In the genomic region with DNA sequence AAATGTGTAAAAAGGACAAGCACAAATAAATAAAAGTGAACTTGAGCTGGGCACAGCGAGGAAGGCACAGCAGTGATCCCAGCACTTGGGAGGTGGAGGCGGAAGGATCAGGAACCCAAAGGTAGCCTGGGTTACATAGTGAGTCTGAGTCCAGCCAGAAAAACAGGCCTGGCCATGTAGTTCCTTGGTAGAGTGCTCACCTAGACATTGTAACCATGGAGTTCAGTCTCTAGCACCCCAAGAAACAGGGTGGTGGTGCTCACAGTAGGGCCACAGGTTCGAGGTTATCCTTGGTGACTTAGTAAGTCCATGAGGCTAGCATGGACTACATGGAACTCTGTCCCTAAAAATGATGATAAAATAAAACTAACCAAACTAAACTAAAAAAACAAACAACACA, we compare ENCODE assay signal across 33 mouse cellular contexts. TPM values are rescaled to one million over a fixed set of nuclear protein-coding genes. Genes with fewer than 3 reads are reported as not detected.
A peak's percentile ranks its signal among the peaks of the same experiment; 100 is the strongest.
DNase-seq lines count a peak whose midpoint lies in the region; ATAC-seq and TF ChIP-seq lines count a peak whose summit lies in the region.
"Had no signal": no experiment of that assay in that cellular context is flagged by ENCODE, and none has a peak within 500 bp of the region (broad histone marks: within the 10 kb centered on the region; RNA-seq: fewer than 3 reads in every experiment).

No protein-coding gene starts in this region.

- H3K4me2 ChIP-seq in midbrain, embryonic 11.5 days = no peak overlapping the region
- H3K4me2 ChIP-seq in midbrain, embryonic 15.5 days = no peak overlapping the region
- no peak overlapping the region for H3K4me2 ChIP-seq in liver, embryonic 13.5 days
- H3K4me2 ChIP-seq: embryonic facial prominence, embryonic 12.5 days; heart, embryonic 12.5 days; hindbrain, embryonic 14.5 days; limb, embryonic 15.5 days; lung, embryonic 15.5 days; midbrain, embryonic 12.5 days had no signal

- H3K9ac ChIP-seq in midbrain, embryonic 11.5 days (ENCODE audit: low read length) = no peak overlapping the region
- H3K9ac ChIP-seq in midbrain, embryonic 15.5 days = no peak overlapping the region
- H3K9ac ChIP-seq in liver, embryonic 13.5 days = no peak overlapping the region
- H3K9ac ChIP-seq: embryonic facial prominence, embryonic 12.5 days; heart, embryonic 12.5 days; hindbrain, embryonic 14.5 days; limb, embryonic 15.5 days; lung, embryonic 15.5 days; midbrain, embryonic 12.5 days had no signal

- no peak for ATAC-seq in midbrain, embryonic 11.5 days (ENCODE audit: low FRiP score)
- ATAC-seq in midbrain, embryonic 15.5 days (replicated peaks) = no peak
- no peak for ATAC-seq in liver, embryonic 13.5 days (ENCODE audit: low read depth)
- no peak for ATAC-seq in granulocyte monocyte progenitor cell, adult 5-6 weeks (replicated peaks; ENCODE audit: poor library complexity, severe bottlenecking)
- ATAC-seq: forebrain, embryonic 14.5 days had no signal

- no peaks in the 10 kb centered on the region for H3K4me1 ChIP-seq in midbrain, embryonic 11.5 days (ENCODE audit: control insufficient read depth, insufficient read depth, low read length)
- no peaks in the 10 kb centered on the region for H3K4me1 ChIP-seq in midbrain, embryonic 15.5 days
- peaks cover 16% of the 10 kb centered on the region for H3K4me1 ChIP-seq in liver, embryonic 13.5 days (replicated peaks)
- H3K4me1 ChIP-seq in small intestine, adult 2 months (ENCODE audit: control insufficient read depth, insufficient read depth, insufficient read length, low read length) = peaks cover 31% of the 10 kb centered on the region; the same call in 1 of the 2 replicates
- H3K4me1 ChIP-seq: embryonic facial prominence, embryonic 12.5 days; heart, embryonic 12.5 days; lung, embryonic 15.5 days; midbrain, embryonic 12.5 days had no signal

- no peak for TF ChIP-seq POLR2A in small intestine, adult 2 months (IDR thresholded peaks at IDR 0.05; ENCODE audit: low read depth, low read length)

- no peaks in the 10 kb centered on the region; the same call in 1 of the 2 replicates for H3K9me3 ChIP-seq in midbrain, embryonic 11.5 days (ENCODE audit: control insufficient read depth, low read length)
- no peaks in the 10 kb centered on the region for H3K9me3 ChIP-seq in midbrain, embryonic 15.5 days
- H3K9me3 ChIP-seq in liver, embryonic 13.5 days (replicated peaks) = no peaks in the 10 kb centered on the region
- H3K9me3 ChIP-seq: embryonic facial prominence, embryonic 12.5 days; heart, embryonic 12.5 days; limb, embryonic 15.5 days; lung, embryonic 15.5 days; midbrain, embryonic 12.5 days had no signal

- no peak for TF ChIP-seq CTCF in small intestine, adult 2 months (IDR thresholded peaks at IDR 0.05; ENCODE audit: extremely low read depth, insufficient read length, insufficient replicate concordance, low read depth, low read length)

- H3K27me3 ChIP-seq in midbrain, embryonic 11.5 days (ENCODE audit: control insufficient read depth, insufficient read depth, low read length) = peaks cover 9% of the 10 kb centered on the region; the same call in 1 of the 2 replicates
- peaks cover 21% of the 10 kb centered on the region for H3K27me3 ChIP-seq in midbrain, embryonic 15.5 days (replicated peaks)
- no peaks in the 10 kb centered on the region; the same call in 1 of the 2 replicates for H3K27me3 ChIP-seq in liver, embryonic 13.5 days
- no peaks in the 10 kb centered on the region for H3K27me3 ChIP-seq in small intestine, adult 2 months (ENCODE audit: control insufficient read depth, insufficient read depth, low read length)

- H3K27ac ChIP-seq in midbrain, embryonic 11.5 days (ENCODE audit: low read depth, low read length) = no peak overlapping the region
- no peak overlapping the region for H3K27ac ChIP-seq in midbrain, embryonic 15.5 days
- 0 out of 2 replicates have a peak overlapping the region, but pooled peaks have one; percentile 69 for H3K27ac ChIP-seq in liver, embryonic 13.5 days
- peak overlapping the region; percentile 94 for H3K27ac ChIP-seq in small intestine, adult 2 months (ENCODE audit: insufficient read depth, low read depth, low read length)
- H3K27ac ChIP-seq: embryonic facial prominence, embryonic 12.5 days; hindbrain, embryonic 14.5 days; limb, embryonic 10.5 days; limb, embryonic 15.5 days; lung, embryonic 15.5 days; midbrain, embryonic 12.5 days had no signal

- WGBS in midbrain, embryonic 11.5 days = 82% methylated on average over 3 of the region's 3 CpGs
- 78% methylated on average over 3 of the region's 3 CpGs for WGBS in midbrain, embryonic 15.5 days
- WGBS in liver, embryonic 13.5 days (ENCODE audit: insufficient replicate concordance) = 58% methylated on average over 3 of the region's 3 CpGs
- 81% methylated on average over 3 of the region's 3 CpGs for WGBS in small intestine, adult 2 months

- H3K4me3 ChIP-seq in midbrain, embryonic 11.5 days (ENCODE audit: low read depth, low read length) = no peak overlapping the region
- H3K4me3 ChIP-seq in midbrain, embryonic 15.5 days = no peak overlapping the region
- H3K4me3 ChIP-seq in liver, embryonic 13.5 days (replicated peaks) = no peak overlapping the region
- H3K4me3 ChIP-seq in small intestine, adult 2 months (ENCODE audit: low read depth, low read length) = no peak overlapping the region
- H3K4me3 ChIP-seq: embryonic facial prominence, embryonic 12.5 days; heart, embryonic 12.5 days; limb, embryonic 10.5 days; limb, embryonic 15.5 days; lung, embryonic 15.5 days; midbrain, embryonic 12.5 days had no signal

- DNase-seq in midbrain, embryonic 11.5 days (ENCODE audit: low spot score, missing footprints) = peak; percentile 79
- no peak for DNase-seq in liver, embryonic 13.5 days
- DNase-seq in ovary, postnatal 14 days (ENCODE audit: low spot score) = no peak
- DNase-seq in kidney, adult 9 months = no peak
- DNase-seq: adrenal gland, postnatal 14 days; cerebellum, adult 11 months; cerebellum, adult 9-11 months; embryo, embryonic 11 days; gastrocnemius, postnatal 14 days; heart, adult 18-20 months; kidney, postnatal 10 days; layer of hippocampus, adult 9-11 months; lung, postnatal 36 days; retina, postnatal 1 day; right cerebral cortex, postnatal 25 days; spleen, adult 18-20 months had no signal

- no peaks in the 10 kb centered on the region for H3K36me3 ChIP-seq in midbrain, embryonic 11.5 days (ENCODE audit: control insufficient read depth, insufficient read depth, low read length)
- no peaks in the 10 kb centered on the region for H3K36me3 ChIP-seq in midbrain, embryonic 15.5 days (replicated peaks)
- no peaks in the 10 kb centered on the region for H3K36me3 ChIP-seq in liver, embryonic 13.5 days
- H3K36me3 ChIP-seq in small intestine, adult 2 months (ENCODE audit: control insufficient read depth, insufficient read depth, low read length) = no peaks in the 10 kb centered on the region
- H3K36me3 ChIP-seq: embryonic facial prominence, embryonic 12.5 days; heart, embryonic 12.5 days; limb, embryonic 10.5 days; limb, embryonic 15.5 days; lung, embryonic 15.5 days; midbrain, embryonic 12.5 days had no signal

RNA-seq across cellular contexts. Expression of gene Gm19345, which starts 10.9 kb away (rescaled TPM):
- polyA plus RNA-seq in midbrain, embryonic 11.5 days (2014; fragmentation: Nextera tagmentation; extraction: Ambion mirVana) = 0.22 TPM in 1 of 2 replicates, not detected in the other
- polyA plus RNA-seq in midbrain, embryonic 15.5 days (2015; fragmentation: Nextera tagmentation; extraction: Ambion mirVana) = 15.2 and 15.4 TPM in 2 replicates
- polyA plus RNA-seq in liver, embryonic 13.5 days (2015; fragmentation: Nextera tagmentation; extraction: Ambion mirVana) = not detected in 2 replicates
- polyA plus RNA-seq in small intestine, adult 2 months (2012; rRNA removed) = 0.13 TPM in 1 of 2 replicates, not detected in the other
- not detected in 2 replicates for total RNA-seq in granulocyte monocyte progenitor cell, adult 5-6 weeks (2014; fragmentation: Nextera tagmentation)
- total RNA-seq in granulocyte monocyte progenitor cell, adult 5-6 weeks (2017) = not detected in 2 replicates
- total RNA-seq: gastrocnemius, postnatal 14 days; heart, adult 18-20 months; hematopoietic stem cell, adult 5-6 weeks; megakaryocyte, adult 5-6 weeks had no signal
- polyA plus RNA-seq: CD4-positive, CD25-positive, alpha-beta regulatory T cell, adult 4 months; heart, embryonic 12.5 days; heart, postnatal 0 days; limb, embryonic 10.5 days; limb, embryonic 15.5 days; lung, embryonic 15.5 days had no signal

RNA-seq across cellular contexts. Expression of gene Bcl3, which starts 18.4 kb away (rescaled TPM):
- 0.47 and 0.67 TPM in 2 replicates for polyA plus RNA-seq in midbrain, embryonic 11.5 days (2014; fragmentation: Nextera tagmentation; extraction: Ambion mirVana)
- 0.89 and 1.7 TPM in 2 replicates for polyA plus RNA-seq in midbrain, embryonic 15.5 days (2015; fragmentation: Nextera tagmentation; extraction: Ambion mirVana)
- polyA plus RNA-seq in liver, embryonic 13.5 days (2015; fragmentation: Nextera tagmentation; extraction: Ambion mirVana) = 3.0 and 3.9 TPM in 2 replicates
- 169 and 226 TPM in 2 replicates for polyA plus RNA-seq in small intestine, adult 2 months (2012; rRNA removed)
- 7.5 and 8.5 TPM in 2 replicates for total RNA-seq in granulocyte monocyte progenitor cell, adult 5-6 weeks (2014; fragmentation: Nextera tagmentation)
- 0.57 and 1.0 TPM in 2 replicates for total RNA-seq in granulocyte monocyte progenitor cell, adult 5-6 weeks (2017)

RNA-seq across cellular contexts. Expression of gene Ceacam16, which starts 20.2 kb away (rescaled TPM):
- not detected in 2 replicates for polyA plus RNA-seq in midbrain, embryonic 11.5 days (2014; fragmentation: Nextera tagmentation; extraction: Ambion mirVana)
- 1.1 and 1.2 TPM in 2 replicates for polyA plus RNA-seq in midbrain, embryonic 15.5 days (2015; fragmentation: Nextera tagmentation; extraction: Ambion mirVana)
- polyA plus RNA-seq in liver, embryonic 13.5 days (2015; fragmentation: Nextera tagmentation; extraction: Ambion mirVana) = not detected in 2 replicates
- 0.47 and 1.3 TPM in 2 replicates for polyA plus RNA-seq in small intestine, adult 2 months (2012; rRNA removed)
- not detected in 2 replicates for total RNA-seq in granulocyte monocyte progenitor cell, adult 5-6 weeks (2014; fragmentation: Nextera tagmentation)
- 0.56 TPM in 1 of 2 replicates, not detected in the other for total RNA-seq in granulocyte monocyte progenitor cell, adult 5-6 weeks (2017)
- total RNA-seq: heart, adult 18-20 months; left cerebral cortex, postnatal 10 days had no signal
- polyA plus RNA-seq: CD4-positive, CD25-positive, alpha-beta regulatory T cell, adult 4 months; embryonic facial prominence, embryonic 12.5 days; forebrain, embryonic 14.5 days; heart, embryonic 12.5 days; heart, postnatal 0 days; limb, embryonic 10.5 days; limb, embryonic 15.5 days; lung, embryonic 15.5 days had no signal

RNA-seq across cellular contexts. Expression of gene Cblc, which starts 44.3 kb away (rescaled TPM):
- not detected in 2 replicates for polyA plus RNA-seq in midbrain, embryonic 11.5 days (2014; fragmentation: Nextera tagmentation; extraction: Ambion mirVana)
- polyA plus RNA-seq in midbrain, embryonic 15.5 days (2015; fragmentation: Nextera tagmentation; extraction: Ambion mirVana) = 0.40 and 0.57 TPM in 2 replicates
- 1.2 and 1.3 TPM in 2 replicates for polyA plus RNA-seq in liver, embryonic 13.5 days (2015; fragmentation: Nextera tagmentation; extraction: Ambion mirVana)
- polyA plus RNA-seq in small intestine, adult 2 months (2012; rRNA removed) = 56.7 and 145 TPM in 2 replicates
- total RNA-seq in granulocyte monocyte progenitor cell, adult 5-6 weeks (2014; fragmentation: Nextera tagmentation) = not detected in 2 replicates
- not detected in 2 replicates for total RNA-seq in granulocyte monocyte progenitor cell, adult 5-6 weeks (2017)
- total RNA-seq: gastrocnemius, postnatal 14 days; hematopoietic stem cell, adult 5-6 weeks; left cerebral cortex, postnatal 10 days; megakaryocyte, adult 5-6 weeks had no signal
- polyA plus RNA-seq: CD4-positive, CD25-positive, alpha-beta regulatory T cell, adult 4 months; forebrain, embryonic 14.5 days; hindbrain, embryonic 14.5 days had no signal

RNA-seq across cellular contexts. Expression of gene Ceacam19, which starts 46.8 kb away (rescaled TPM):
- polyA plus RNA-seq in midbrain, embryonic 11.5 days (2014; fragmentation: Nextera tagmentation; extraction: Ambion mirVana) = not detected in 2 replicates
- polyA plus RNA-seq in midbrain, embryonic 15.5 days (2015; fragmentation: Nextera tagmentation; extraction: Ambion mirVana) = not detected in 2 replicates
- not detected in 2 replicates for polyA plus RNA-seq in liver, embryonic 13.5 days (2015; fragmentation: Nextera tagmentation; extraction: Ambion mirVana)
- polyA plus RNA-seq in small intestine, adult 2 months (2012; rRNA removed) = not detected in 2 replicates
- total RNA-seq in granulocyte monocyte progenitor cell, adult 5-6 weeks (2014; fragmentation: Nextera tagmentation) = not detected in 2 replicates
- total RNA-seq in granulocyte monocyte progenitor cell, adult 5-6 weeks (2017) = not detected in 2 replicates
- total RNA-seq: adrenal gland, postnatal 14 days; gastrocnemius, postnatal 14 days; heart, adult 18-20 months; hematopoietic stem cell, adult 5-6 weeks; left cerebral cortex, postnatal 10 days had no signal
- polyA plus RNA-seq: CD4-positive, CD25-positive, alpha-beta regulatory T cell, adult 4 months; embryonic facial prominence, embryonic 12.5 days; forebrain, embryonic 14.5 days; heart, embryonic 12.5 days; heart, postnatal 0 days; hindbrain, embryonic 14.5 days; limb, embryonic 10.5 days; lung, embryonic 15.5 days; midbrain, embryonic 12.5 days; neural tube, embryonic 14.5 days had no signal

Comparison
In these comparisons a context has a peak if more than half of its experiments do, and no peak if none do; other contexts are left out.
1. RNA of gene Gm19345, which starts 10.9 kb away (polyA plus RNA-seq): 15.2 to 15.4 TPM in midbrain, embryonic 15.5 days; 0.13 TPM in small intestine, adult 2 months, 0.22 TPM in midbrain, embryonic 11.5 days and not detected in liver, embryonic 13.5 days; every median in the first group is over 10 times any median in the second.
2. H3K27ac ChIP-seq: peak in liver, embryonic 13.5 days (single experiment) and small intestine, adult 2 months (single experiment); none in midbrain, embryonic 11.5 days (single experiment) and midbrain, embryonic 15.5 days (single experiment).
3. RNA of gene Bcl3, which starts 18.4 kb away (polyA plus RNA-seq): 169 to 226 TPM in small intestine, adult 2 months; 3.0 to 3.9 TPM in liver, embryonic 13.5 days, 0.89 to 1.7 TPM in midbrain, embryonic 15.5 days and 0.47 to 0.67 TPM in midbrain, embryonic 11.5 days; every median in the first group is over 10 times any median in the second.